Mouse (Mus musculus) brain, embryonic 14.5 days (tissue): ENCODE data around the gene Thsd4. TPM values are rescaled to one million over a fixed set of nuclear protein-coding genes. Genes with fewer than 3 reads are reported as not detected.
"Not testable (repeated sequence)": the region's sequence is repeated elsewhere in the genome, so short reads cannot be mapped to it uniquely, and the experiment has no call there.

Experiments
- DNase-seq: peaks from one replicate; pipeline ENCODE4 v3.0.0-alpha.2; 2011; ENCODE audit warnings: low read depth
- CTCF ChIP-seq: fragments of 200-500 bp; IDR thresholded peaks from 2 replicates; pipeline ENCODE4 v1.5.1; 2012; ENCODE audit warnings: inconsistent platforms, mild to moderate bottlenecking, moderate library complexity, borderline replicate concordance; ENCODE audit not compliant: insufficient read depth, insufficient read length; ENCODE audit errors: extremely low read depth
- POLR2A ChIP-seq: fragments of 200-500 bp; IDR thresholded peaks from 2 replicates; pipeline ENCODE4 v1.6.1; 2012; ENCODE audit warnings: mild to moderate bottlenecking, inconsistent platforms, borderline replicate concordance; ENCODE audit not compliant: poor library complexity, insufficient read depth, insufficient read length, severe bottlenecking; ENCODE audit errors: extremely low read depth
- polyA plus RNA-seq: library from polyadenylated mRNA; depleted of rRNA; stranded (reverse); fragments of >200 nt; gene quantifications from 2 replicates; pipeline ENCODE4 v1.2.3, GENCODE M21; 2012

Thsd4 gene
- polyA plus RNA-seq, 1 experiment, result 7.9 TPM

DNA sequence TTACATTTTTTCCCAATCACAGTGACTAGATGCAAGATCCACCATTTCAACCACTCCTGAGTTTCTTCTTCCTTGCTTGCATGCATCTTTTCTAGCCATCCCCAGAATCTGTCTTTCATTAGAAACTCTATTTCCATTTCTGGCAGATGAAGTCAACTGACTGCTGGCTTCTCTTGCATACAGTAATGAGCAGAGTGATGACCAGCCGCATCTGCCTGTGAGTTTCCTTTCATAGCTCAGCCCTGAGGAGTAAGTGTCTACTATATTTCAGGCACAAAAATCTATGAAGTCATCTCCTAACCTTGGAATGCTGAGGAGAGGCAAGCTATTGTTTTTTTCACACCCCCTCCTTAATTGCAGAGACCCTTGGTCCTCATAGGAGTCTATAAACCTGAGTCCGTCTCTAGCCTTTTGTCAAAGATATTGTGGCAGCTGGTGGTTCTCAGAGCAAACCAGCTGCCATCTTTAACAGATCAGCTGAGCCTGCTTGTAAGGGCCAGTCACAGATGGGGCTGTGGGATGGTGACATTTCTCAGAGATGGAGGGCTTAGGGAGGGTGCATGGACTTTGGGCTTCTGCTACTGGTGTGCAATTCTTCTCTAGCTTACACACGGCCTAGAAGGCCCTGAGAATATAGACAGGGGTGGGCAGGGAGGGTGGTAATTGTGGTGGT, 535.8 kb downstream of the Thsd4 start:
- TF ChIP-seq POLR2A (no peak), CTCF (no peak)
- DNase-seq, result peak; percentile 27

GRCm38 (mm10) chr9:59981116-59981515, 540.7 kb downstream of the Thsd4 start:
- no peak for DNase-seq
- TF ChIP-seq CTCF (no peak), POLR2A (no peak)

DNA sequence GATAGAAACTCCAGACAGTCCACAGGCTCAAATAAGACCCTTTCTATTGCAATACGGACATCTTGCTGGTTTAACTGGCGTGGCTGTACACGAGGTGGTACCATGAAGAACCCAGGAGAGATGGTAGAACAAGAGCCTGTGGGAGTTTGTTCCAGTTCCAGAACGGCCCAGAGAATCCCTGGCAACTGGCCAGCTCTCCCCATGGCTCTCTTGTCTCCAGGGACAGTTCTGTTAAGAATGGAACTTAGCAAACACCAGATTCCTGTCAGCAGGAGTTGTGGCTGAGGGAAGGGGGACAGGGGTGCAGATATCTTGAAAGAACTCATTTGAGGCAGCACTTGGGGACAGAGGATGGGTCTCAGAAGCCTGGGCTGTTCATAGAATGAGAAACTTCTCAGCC, 550.6 kb downstream of the Thsd4 start:
- DNase-seq, result no peak
- TF ChIP-seq POLR2A (no peak), CTCF (no peak)

DNA sequence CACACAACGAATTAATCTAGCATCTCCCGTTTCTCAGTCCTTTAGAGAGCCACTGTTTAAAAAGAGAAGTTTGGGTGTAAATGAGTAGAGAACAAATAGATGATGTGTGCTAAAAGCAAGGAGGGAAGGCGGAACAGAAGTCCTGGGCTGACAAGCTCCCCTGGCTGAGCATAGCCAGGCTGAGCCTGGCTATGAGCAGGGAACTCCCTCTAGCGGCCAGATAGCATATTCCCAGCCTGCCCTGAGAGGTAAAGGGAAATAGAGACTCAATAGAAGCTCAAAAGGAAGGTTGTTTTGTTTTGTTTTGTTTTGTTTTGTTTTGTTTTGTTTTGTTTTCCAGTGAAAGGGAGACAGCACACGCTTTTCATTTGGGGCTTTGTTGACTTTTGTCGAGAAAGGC, 552.5 kb downstream of the Thsd4 start:
- DNase-seq, result peak; percentile 82
- peak; percentile 93 for TF ChIP-seq CTCF
- no peak for TF ChIP-seq POLR2A

DNA sequence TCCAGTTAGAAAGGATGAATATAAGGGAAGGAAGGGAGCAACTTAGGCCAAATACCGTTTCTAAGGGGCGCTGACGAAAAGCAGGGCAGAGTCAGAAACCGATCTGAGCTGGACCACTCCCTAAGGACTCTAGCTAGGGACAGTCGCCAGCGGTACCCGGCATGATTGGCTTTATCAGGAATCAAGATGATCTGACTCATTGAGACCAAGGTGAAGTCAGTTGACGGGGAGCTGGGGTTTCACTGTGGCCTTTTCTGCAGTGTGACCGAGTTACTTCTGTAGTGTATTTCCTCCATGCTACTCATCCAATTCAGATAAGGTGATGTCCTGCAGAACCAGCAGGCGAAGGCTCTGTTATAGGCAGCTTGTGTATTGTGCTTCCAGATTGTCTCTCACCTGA, 556.8 kb downstream of the Thsd4 start:
- no peak for DNase-seq
- TF ChIP-seq POLR2A (no peak), CTCF (no peak)

DNA sequence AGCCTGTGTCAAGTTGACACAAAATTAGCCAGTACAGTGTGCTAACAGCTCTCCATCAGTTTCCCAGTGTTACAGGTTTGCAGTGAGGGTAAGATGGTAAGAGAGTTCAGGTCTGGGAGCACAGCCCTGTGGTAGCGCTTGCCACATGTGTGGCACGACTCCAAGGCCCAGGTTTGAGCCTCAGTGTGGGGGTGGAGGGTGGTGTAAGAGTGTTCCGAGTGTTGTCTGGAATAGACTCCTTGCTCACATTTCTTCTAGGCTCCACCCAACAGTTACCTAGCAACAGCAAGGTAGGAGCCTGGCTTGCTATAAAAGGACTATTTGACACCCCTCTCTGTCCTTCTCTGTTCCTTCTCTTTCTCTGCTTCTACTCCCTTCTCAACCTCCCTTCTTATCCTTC, 557.5 kb downstream of the Thsd4 start:
- no peak for TF ChIP-seq POLR2A
- TF ChIP-seq CTCF, result no peak

GRCm38 (mm10) chr9:59961201-59961955, 560.5 kb downstream of the Thsd4 start:
- peak; percentile 27 for DNase-seq
- TF ChIP-seq CTCF (no peak), POLR2A (no peak)

More for the DNA sequence above, 557.5 kb downstream of the Thsd4 start:
- no peak for DNase-seq

DNA sequence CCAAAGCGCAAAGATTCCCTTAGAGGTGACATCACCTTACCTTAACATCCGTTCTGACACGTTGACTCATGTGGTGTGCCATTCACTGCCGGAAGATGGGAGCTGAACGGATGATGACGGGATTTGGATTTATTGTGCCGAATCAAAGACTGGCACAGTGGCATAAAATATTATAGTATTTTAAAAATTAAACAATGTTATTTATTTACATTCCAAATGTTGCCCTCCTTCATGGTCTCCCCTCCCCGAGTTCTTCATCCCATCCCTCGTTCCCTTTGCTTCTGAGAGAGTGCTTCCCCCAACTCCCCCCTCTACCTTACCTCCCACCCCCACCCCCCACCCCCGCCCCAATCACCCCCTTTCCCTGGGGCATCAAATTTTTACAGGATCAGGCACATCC, 561.3 kb downstream of the Thsd4 start, which contains the start of gene Nr2e3:
Gene Nr2e3, minus strand, starts transcription at position 101 of the 400 bp plus-strand sequence.
- no peak for DNase-seq
- TF ChIP-seq POLR2A (no peak), CTCF (no peak)

DNA sequence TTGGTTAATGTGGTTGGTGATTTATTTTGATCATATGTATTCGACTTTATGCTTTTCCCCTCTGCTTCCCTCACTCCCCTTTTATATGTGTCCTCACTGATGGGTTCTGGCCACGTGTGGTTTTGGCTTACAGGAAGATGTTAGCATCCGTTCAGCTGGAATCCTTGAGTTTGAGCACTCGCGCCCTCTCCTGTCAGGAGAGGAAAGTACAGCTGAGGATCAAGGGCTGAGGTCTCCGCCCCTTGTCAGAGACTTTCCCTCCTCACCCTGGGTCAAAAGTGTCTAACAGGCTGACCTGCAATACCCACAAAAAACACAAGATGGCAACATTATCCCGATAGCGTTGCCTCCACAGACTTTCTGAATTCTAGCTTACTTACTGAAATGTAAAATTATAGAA, 562.6 kb downstream of the Thsd4 start:
- TF ChIP-seq POLR2A, result no peak
- peak; percentile 77 for TF ChIP-seq CTCF
- DNase-seq, result peak; percentile 91

DNA sequence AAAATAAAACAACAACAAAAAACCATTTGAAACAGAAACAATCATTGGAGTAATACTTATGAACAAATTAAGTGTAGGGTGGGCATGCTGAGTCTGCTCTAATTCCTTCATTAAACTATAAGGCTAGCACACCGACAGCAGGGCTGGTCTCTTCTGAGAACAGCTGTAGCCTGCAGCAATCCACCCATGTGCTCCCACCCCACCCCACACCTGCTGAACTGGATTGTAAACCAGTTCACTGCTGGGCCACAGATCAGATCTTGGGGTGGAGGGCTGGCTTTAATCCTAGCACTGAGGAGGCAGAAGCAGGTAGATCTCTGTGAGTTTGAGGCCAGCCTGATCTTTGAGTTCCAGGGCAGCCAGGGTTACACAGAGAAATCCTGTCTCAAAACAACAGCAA, 563.7 kb downstream of the Thsd4 start:
- not testable (repeated sequence) for DNase-seq

DNA sequence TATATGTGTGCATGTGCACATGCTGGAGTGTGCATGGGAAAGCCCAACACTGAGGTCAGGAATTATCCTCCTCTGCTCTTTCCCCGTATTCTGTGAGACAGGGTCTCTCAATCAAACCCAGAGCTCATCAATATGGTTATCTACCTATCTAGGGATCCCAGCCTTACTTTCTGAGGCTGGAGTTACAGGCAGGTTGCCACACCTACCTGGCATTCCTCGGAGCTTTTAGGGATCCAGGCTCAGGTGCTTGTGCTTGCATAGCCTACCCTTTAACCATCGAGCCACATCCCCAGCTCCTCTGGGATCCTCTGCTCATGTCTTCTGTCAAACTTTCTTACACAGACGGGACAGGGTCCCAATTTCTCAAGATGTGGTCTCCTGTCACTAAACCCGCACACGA, 565.4 kb downstream of the Thsd4 start:
- no peak for DNase-seq
- no peak for TF ChIP-seq CTCF
- TF ChIP-seq POLR2A, result no peak

DNA sequence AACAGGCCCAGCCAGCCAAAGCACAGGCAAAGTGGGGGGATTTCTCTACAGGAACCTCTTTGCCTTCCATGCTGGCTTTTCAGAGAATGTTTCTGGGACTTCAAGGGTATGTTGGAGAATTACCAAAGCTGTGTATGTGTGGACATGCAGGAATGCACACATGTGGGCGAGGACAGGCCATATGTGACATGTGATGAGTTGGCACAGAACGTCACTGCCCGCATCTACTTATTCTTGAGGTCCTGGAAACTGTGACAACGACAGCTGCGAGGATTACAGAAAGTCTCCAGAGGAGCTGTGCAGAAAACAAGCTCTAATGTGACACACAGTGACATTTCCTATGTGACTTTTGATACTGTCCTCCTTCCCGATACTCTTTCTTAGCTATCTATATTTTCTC, 566.2 kb downstream of the Thsd4 start:
- no peak for DNase-seq
- TF ChIP-seq CTCF (no peak), POLR2A (no peak)

DNA sequence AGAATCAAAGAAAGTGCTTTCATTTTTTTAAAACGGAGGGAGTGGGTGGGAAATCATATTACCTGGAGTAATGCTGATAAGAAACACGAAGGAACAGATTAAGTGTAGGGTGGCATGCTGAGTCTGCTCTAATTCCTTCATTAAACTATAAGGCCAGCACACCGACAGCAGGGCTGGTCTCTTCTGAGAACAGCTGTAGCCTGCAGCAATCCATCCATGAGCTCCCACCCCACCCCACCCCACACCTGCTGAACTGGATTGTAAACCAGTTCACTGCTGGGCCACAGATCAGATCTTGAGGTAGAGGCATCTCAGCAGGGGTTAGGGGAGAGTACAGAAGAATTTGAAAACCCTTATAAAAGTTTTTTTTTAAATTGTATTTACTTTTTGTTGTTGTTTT, 566.6 kb downstream of the Thsd4 start:
- TF ChIP-seq POLR2A (no peak), CTCF (no peak)
- DNase-seq, result no peak

GRCm38 (mm10) chr9:59953556-59953955, 568.3 kb downstream of the Thsd4 start:
- no peak for DNase-seq

More at GRCm38 (mm10) chr9:59953556-59953955, 568.3 kb downstream of the Thsd4 start:
- TF ChIP-seq CTCF (no peak), POLR2A (no peak)
